Mouse (Mus musculus) central nervous system, embryonic 14 days (tissue): Measurements from ENCODE around the gene Dio1. TPM values are rescaled to one million over a fixed set of nuclear protein-coding genes. Genes with fewer than 3 reads are reported as not detected.

Experiments
- polyA plus RNA-seq: library from polyadenylated mRNA; depleted of rRNA; stranded (reverse); fragments of >200 nt; gene quantifications from 2 replicates; pipeline ENCODE4 v1.2.3, GENCODE M21; 2012; rRNA removed

Dio1 gene
- not detected in 2 replicates for polyA plus RNA-seq

GRCm38 (mm10) chr4:107306966-107307365 lies at the start of gene Dio1:
Dio1 (minus strand) TSS chr4:107307169.

GRCm38 (mm10) chr4:107313690-107314478 lies 6.9 kb upstream of the Dio1 start, which contains the start of gene Yipf1:
Yipf1 (plus strand) TSS chr4:107314363.

GRCm38 (mm10) chr4:107253125-107254091 lies 53.6 kb downstream of the Dio1 start, which contains the start of the genes Lrrc42 and Hspb11:
Lrrc42 (minus strand) TSS chr4:107253532.
Hspb11 (plus strand) TSS chr4:107253593.

Other genes with a start within 250 kb of the Dio1 start
- 96.2 and 98.7 TPM in 2 replicates for gene Mrpl37, start 240.3 kb downstream of the Dio1 start, polyA plus RNA-seq
- gene Cyb5rl, start 240.2 kb downstream of the Dio1 start, polyA plus RNA-seq, result 3.9 and 5.8 TPM in 2 replicates
- 0.05 and 0.06 TPM in 2 replicates for gene Cdcp2, start 210.3 kb downstream of the Dio1 start, polyA plus RNA-seq
- 177 and 180 TPM in 2 replicates for gene Tmem59, start 128.8 kb downstream of the Dio1 start, polyA plus RNA-seq
- gene Tceanc2, start 128.1 kb downstream of the Dio1 start, polyA plus RNA-seq, result 16.0 and 16.1 TPM in 2 replicates
- not detected in 2 replicates for gene Ldlrad1, start 98.0 kb downstream of the Dio1 start, polyA plus RNA-seq
- gene Lrrc42, start 53.6 kb downstream of the Dio1 start, polyA plus RNA-seq, result 41.9 and 43.2 TPM in 2 replicates
- 27.0 and 28.0 TPM in 2 replicates for gene Hspb11, start 53.6 kb downstream of the Dio1 start, polyA plus RNA-seq
- gene Yipf1, start 7.2 kb upstream of the Dio1 start, polyA plus RNA-seq, result 35.7 and 37.7 TPM in 2 replicates
- gene Ndc1, start 60.6 kb upstream of the Dio1 start, polyA plus RNA-seq, result 19.0 and 19.7 TPM in 2 replicates
- gene Glis1, start 127.4 kb upstream of the Dio1 start, polyA plus RNA-seq, result 1.1 and 2.6 TPM in 2 replicates